Mouse (Mus musculus) small intestine, adult 2 months (tissue): ENCODE measurements around the gene Dclk1.

Experiments
- CTCF ChIP-seq: fragments of 200-500 bp; IDR thresholded peaks from 2 replicates; pipeline ENCODE4 v1.5.1; 2012; ENCODE audit warnings: low read depth, mild to moderate bottlenecking, control low read depth, inconsistent platforms, low read length, moderate library complexity, mixed read lengths; ENCODE audit not compliant: insufficient replicate concordance, insufficient read length; ENCODE audit errors: extremely low read depth
- POLR2A ChIP-seq: fragments of 200-500 bp; IDR thresholded peaks from 2 replicates; pipeline ENCODE4 v1.6.1; 2012; ENCODE audit warnings: low read depth, mild to moderate bottlenecking, control low read depth, inconsistent platforms, low read length, moderate library complexity

- TF ChIP-seq POLR2A (no peak), CTCF (no peak)
Observed at GRCm38 (mm10) chr3:55250631-55251030, 8.5 kb downstream of the Dclk1 start.
